Mouse (Mus musculus): ENCODE measurements at regions not wholly inside any gene's neighbourhood (a gene's known extent, or its start where the extent isn't known, plus 50 kb on each side); places are given as distances from the start of the nearest gene placed in this dataset.

GRCm38 (mm10) chr11:19747097-19747972, 176.8 kb upstream of the Spred2 start:
- no peak for DNase-seq (ENCODE audit: low spot score in 2 of 2)

GRCm38 (mm10) chr11:19747973-19748559, 176.1 kb upstream of the Spred2 start:
- no peak for DNase-seq (ENCODE audit: low spot score in 2 of 2)

- no peak for DNase-seq (ENCODE audit: low spot score in 2 of 2)
These were observed 165.3 kb upstream of the Spred2 start for GRCm38 (mm10) chr11:19758892-19759291.

- peak; percentile 2 to 70 for DNase-seq (ENCODE audit: low spot score in 2 of 2)
These were observed 163.1 kb upstream of the Spred2 start for GRCm38 (mm10) chr11:19760861-19761693.

GRCm38 (mm10) chr11:19761694-19761976, 162.5 kb upstream of the Spred2 start:
- no peak for DNase-seq (ENCODE audit: low spot score in 2 of 2)

GRCm38 (mm10) chr11:19767316-19767715, 156.9 kb upstream of the Spred2 start:
- no peak for DNase-seq (ENCODE audit: low spot score in 2 of 2)

GRCm38 (mm10) chr11:19767871-19768270, 156.3 kb upstream of the Spred2 start:
- no peak for DNase-seq (ENCODE audit: low spot score in 2 of 2)

- no peak for DNase-seq (ENCODE audit: low spot score in 2 of 2)
These were observed 155.2 kb upstream of the Spred2 start for GRCm38 (mm10) chr11:19768962-19769361.

GRCm38 (mm10) chr11:19774010-19774409, 150.2 kb upstream of the Spred2 start:
- DNase-seq (ENCODE audit: low spot score in 2 of 2), result no peak

- DNase-seq (ENCODE audit: low spot score in 2 of 2), result no peak
These were observed 148.4 kb upstream of the Spred2 start for GRCm38 (mm10) chr11:19775741-19776140.

GRCm38 (mm10) chr11:19776473-19777200, 147.5 kb upstream of the Spred2 start:
- no peak for DNase-seq (ENCODE audit: low spot score in 2 of 2)

GRCm38 (mm10) chr11:19778191-19778590, 146.0 kb upstream of the Spred2 start:
- no peak for DNase-seq (ENCODE audit: low spot score in 2 of 2)

GRCm38 (mm10) chr11:19785110-19785509, 139.1 kb upstream of the Spred2 start:
- DNase-seq (ENCODE audit: low spot score in 2 of 2), result no peak

GRCm38 (mm10) chr11:19796950-19797670, 127.1 kb upstream of the Spred2 start:
- DNase-seq (ENCODE audit: low spot score in 2 of 2), result no peak

- DNase-seq (ENCODE audit: low spot score in 2 of 2), result no peak
These were observed 114.8 kb upstream of the Spred2 start for GRCm38 (mm10) chr11:19809359-19809758.

GRCm38 (mm10) chr11:19811271-19811991, 112.7 kb upstream of the Spred2 start:
- no peak for DNase-seq (ENCODE audit: low spot score in 2 of 2)

- DNase-seq (ENCODE audit: low spot score in 2 of 2), result no peak
These were observed 112.0 kb upstream of the Spred2 start for GRCm38 (mm10) chr11:19811992-19812690.

GRCm38 (mm10) chr11:19813549-19813948, 110.6 kb upstream of the Spred2 start:
- DNase-seq (ENCODE audit: low spot score in 2 of 2), result no peak

GRCm38 (mm10) chr11:19822991-19823390, 101.2 kb upstream of the Spred2 start:
- DNase-seq (ENCODE audit: low spot score in 2 of 2), result no peak

- peak in 1 of 2 experiments; percentile 75 for DNase-seq (ENCODE audit: low spot score in 2 of 2)
These were observed 100.7 kb upstream of the Spred2 start for GRCm38 (mm10) chr11:19823461-19823895.
